Mouse (Mus musculus) olfactory bulb, adult 2 months (tissue): ENCODE data around the gene Gif.

Source experiments
- CTCF ChIP-seq: fragments of 200-500 bp; IDR thresholded peaks from 2 replicates; pipeline ENCODE4 v1.5.1; 2012; ENCODE audit warnings: low read depth, mild to moderate bottlenecking, low read length, moderate library complexity; ENCODE audit not compliant: insufficient read depth
- POLR2A ChIP-seq: fragments of 200-500 bp; IDR thresholded peaks from 2 replicates; pipeline ENCODE4 v1.6.1; 2012; ENCODE audit warnings: mild to moderate bottlenecking, low read depth, low read length, moderate library complexity; ENCODE audit not compliant: insufficient read depth

DNA sequence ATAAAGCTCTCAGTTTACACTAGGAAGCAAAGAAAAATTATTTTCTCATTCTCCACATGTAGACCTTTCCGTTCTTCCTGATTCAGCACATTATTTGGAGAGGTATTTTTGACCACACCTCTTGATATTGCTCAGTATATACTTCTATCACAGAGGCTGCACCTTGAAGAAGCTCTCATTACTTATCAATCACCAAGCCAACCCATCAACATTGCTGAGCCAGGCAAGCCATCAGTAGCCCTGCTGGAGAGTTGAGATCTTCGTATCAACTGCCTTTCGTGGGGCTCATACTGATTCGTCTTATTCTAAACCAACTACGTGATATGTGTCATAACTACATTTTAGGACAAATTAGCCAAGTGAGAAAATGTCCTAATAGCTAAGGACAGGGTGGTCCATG is 20.1 kb upstream of the Gif start:
- TF ChIP-seq CTCF (no peak), POLR2A (no peak)
